8 mouse cellular contexts compared by ENCODE assay signal in the genomic region with DNA sequence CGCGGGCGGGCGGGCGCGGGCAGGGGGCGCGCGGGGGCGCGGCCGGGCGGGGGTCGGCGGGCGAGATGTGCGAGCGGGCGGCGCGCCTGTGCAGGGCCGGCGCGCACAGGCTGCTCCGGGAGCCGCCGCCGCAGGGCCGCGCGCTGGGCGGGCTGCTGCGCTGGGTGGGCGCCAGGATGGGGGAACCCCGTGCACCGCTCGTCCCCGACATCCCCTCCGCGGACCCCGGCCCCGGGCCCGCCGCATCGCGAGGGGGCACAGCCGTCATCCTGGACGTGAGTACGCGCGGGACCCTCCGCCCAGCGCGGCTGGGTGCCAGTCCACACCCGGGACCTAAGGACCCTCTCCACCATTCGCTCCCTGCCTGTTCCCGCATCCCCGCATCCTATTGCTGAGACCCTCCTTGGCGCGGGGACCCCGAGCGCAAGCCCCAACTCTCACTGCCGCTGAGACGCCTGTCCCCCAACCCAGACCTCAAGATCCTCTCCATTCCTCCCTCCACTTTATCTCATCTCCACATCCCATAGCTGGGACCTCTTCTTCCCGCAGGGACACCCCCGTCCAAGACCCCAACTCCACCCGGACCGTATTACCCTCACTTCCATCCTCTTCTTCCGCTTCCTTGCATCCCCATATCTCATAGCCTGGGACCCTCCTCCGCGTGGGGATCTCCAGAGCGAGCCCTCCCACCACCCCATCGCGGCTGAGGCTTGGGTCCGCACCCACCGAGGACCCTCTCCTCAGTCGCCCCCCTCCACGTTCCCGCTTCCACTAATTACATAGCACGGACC. TPM values are rescaled to one million over a fixed set of nuclear protein-coding genes. Genes with fewer than 3 reads are reported as not detected.
DNase-seq lines count a peak whose midpoint lies in the region; ATAC-seq and TF ChIP-seq lines count a peak whose summit lies in the region.

No protein-coding gene starts in this region.

- H3K27ac ChIP-seq in heart, embryonic 10.5 days, result peak overlapping the region; percentile 88
- no peak overlapping the region for H3K27ac ChIP-seq in forebrain, embryonic 15.5 days (replicated peaks)
- H3K27ac ChIP-seq in liver, embryonic 16.5 days (ENCODE audit: low read length), result no peak overlapping the region

- DNase-seq in heart, embryonic 10.5 days (ENCODE audit: low spot score), result no peak
- DNase-seq in heart, postnatal 36 days, result no peak
- no peak for DNase-seq in B cell, adult 2 months
- no peak for DNase-seq in ovary, postnatal 14 days (ENCODE audit: low spot score)
- DNase-seq in thymus, postnatal 4 days, result no peak

- peaks cover 90% of the 10 kb centered on the region for H3K27me3 ChIP-seq in heart, embryonic 10.5 days (ENCODE audit: insufficient read depth, poor library complexity, severe bottlenecking)
- peaks cover 71% of the 10 kb centered on the region for H3K27me3 ChIP-seq in E14TG2a.4 (ENCODE audit: insufficient read depth, low read length)
- peaks cover 11% of the 10 kb centered on the region; the same call in 1 of the 2 replicates for H3K27me3 ChIP-seq in forebrain, embryonic 15.5 days
- H3K27me3 ChIP-seq in liver, embryonic 16.5 days (ENCODE audit: control insufficient read depth, insufficient read depth, low read depth, low read length), result peaks cover 37% of the 10 kb centered on the region

- no peaks in the 10 kb centered on the region for H3K9me3 ChIP-seq in heart, embryonic 10.5 days
- H3K9me3 ChIP-seq in E14TG2a.4 (ENCODE audit: low read length), result no peaks in the 10 kb centered on the region
- H3K9me3 ChIP-seq in forebrain, embryonic 15.5 days, result no peaks in the 10 kb centered on the region
- H3K9me3 ChIP-seq in liver, embryonic 16.5 days (replicated peaks; ENCODE audit: control insufficient read depth, low read length), result no peaks in the 10 kb centered on the region

- peak; percentile 51 for ATAC-seq in forebrain, embryonic 15.5 days (replicated peaks)
- ATAC-seq in liver, embryonic 16.5 days (ENCODE audit: low read depth), result peak; percentile 13

- H3K4me2 ChIP-seq in forebrain, embryonic 15.5 days (replicated peaks), result peak overlapping the region; percentile 96
- H3K4me2 ChIP-seq in liver, embryonic 16.5 days (ENCODE audit: low read depth, low read length), result peak overlapping the region; percentile 55

- H3K36me3 ChIP-seq in heart, embryonic 10.5 days, result no peaks in the 10 kb centered on the region
- no peaks in the 10 kb centered on the region for H3K36me3 ChIP-seq in E14TG2a.4 (ENCODE audit: insufficient read depth, low read length)
- H3K36me3 ChIP-seq in forebrain, embryonic 15.5 days, result no peaks in the 10 kb centered on the region
- peaks cover 11% of the 10 kb centered on the region for H3K36me3 ChIP-seq in liver, embryonic 16.5 days (ENCODE audit: control insufficient read depth, insufficient read depth)

- intact Hi-C loops in heart, postnatal 36 days (cut with DNase I), result loop anchor here (1.0 to 5.0 kb wide), 2 partner anchors 50 to 230 kb away; no protein-coding TSS in a partner anchor

- peak overlapping the region; percentile 70 for H3K9ac ChIP-seq in forebrain, embryonic 15.5 days (replicated peaks)
- H3K9ac ChIP-seq in liver, embryonic 16.5 days (ENCODE audit: low read depth, low read length), result no peak overlapping the region

- H3K4me3 ChIP-seq in heart, embryonic 10.5 days, result peak overlapping the region; percentile 74
- H3K4me3 ChIP-seq in E14TG2a.4 (replicated peaks; ENCODE audit: low read length), result peak overlapping the region; percentile 83
- peak overlapping the region; percentile 70 for H3K4me3 ChIP-seq in forebrain, embryonic 15.5 days
- peak overlapping the region; percentile 47 for H3K4me3 ChIP-seq in liver, embryonic 16.5 days (ENCODE audit: low read depth, low read length)

- H3K4me1 ChIP-seq in heart, embryonic 10.5 days, result peaks cover 18% of the 10 kb centered on the region
- H3K4me1 ChIP-seq in E14TG2a.4 (replicated peaks; ENCODE audit: low read depth, low read length), result peaks cover 38% of the 10 kb centered on the region
- peaks cover 14% of the 10 kb centered on the region for H3K4me1 ChIP-seq in forebrain, embryonic 15.5 days
- no peaks in the 10 kb centered on the region for H3K4me1 ChIP-seq in liver, embryonic 16.5 days (ENCODE audit: control insufficient read depth, low read depth, low read length)

- no peak for TF ChIP-seq CTCF in E14TG2a.4 (conservative IDR thresholded peaks at IDR 0.05; ENCODE audit: low read length)

- WGBS in heart, embryonic 10.5 days, result 8% methylated on average over 74 of the region's 80 CpGs
- under 1% methylated on average over 55 of the region's 80 CpGs for WGBS in forebrain, embryonic 15.5 days
- WGBS in liver, embryonic 16.5 days (ENCODE audit: insufficient replicate concordance), result 2% methylated on average over 46 of the region's 80 CpGs

RNA-seq across cellular contexts. Expression of a gene that starts 0.7 kb away (rescaled TPM):
- polyA plus RNA-seq in heart, embryonic 10.5 days (2016; fragmentation: Nextera tagmentation; extraction: Ambion mirVana), result 1.9 and 3.4 TPM in 2 replicates
- total RNA-seq in heart, postnatal 36 days (2021), result not detected
- 15.7 and 17.9 TPM in 2 replicates for polyA plus RNA-seq in forebrain, embryonic 15.5 days (2015; fragmentation: Nextera tagmentation; extraction: Ambion mirVana)
- polyA plus RNA-seq in liver, embryonic 16.5 days (2015; fragmentation: Nextera tagmentation; extraction: Ambion mirVana), result 0.04 TPM in 1 of 2 replicates, not detected in the other

RNA-seq across cellular contexts. Expression of a gene that starts 13.3 kb away (rescaled TPM):
- polyA plus RNA-seq in heart, embryonic 10.5 days (2016; fragmentation: Nextera tagmentation; extraction: Ambion mirVana), result 0.20 and 2.7 TPM in 2 replicates
- total RNA-seq in heart, postnatal 36 days (2021), result 1 to 10 TPM; 4.6 to 7.4 TPM
- 0.19 and 0.22 TPM in 2 replicates for polyA plus RNA-seq in forebrain, embryonic 15.5 days (2015; fragmentation: Nextera tagmentation; extraction: Ambion mirVana)
- polyA plus RNA-seq in liver, embryonic 16.5 days (2015; fragmentation: Nextera tagmentation; extraction: Ambion mirVana), result 47.3 and 57.9 TPM in 2 replicates

RNA-seq across cellular contexts. Expression of a gene that starts 52.5 kb away (rescaled TPM):
- 15.2 and 17.7 TPM in 2 replicates for polyA plus RNA-seq in heart, embryonic 10.5 days (2016; fragmentation: Nextera tagmentation; extraction: Ambion mirVana)
- 100 to 1,000 TPM; 124 to 152 TPM for total RNA-seq in heart, postnatal 36 days (2021)
- 14.7 and 15.2 TPM in 2 replicates for polyA plus RNA-seq in forebrain, embryonic 15.5 days (2015; fragmentation: Nextera tagmentation; extraction: Ambion mirVana)
- polyA plus RNA-seq in liver, embryonic 16.5 days (2015; fragmentation: Nextera tagmentation; extraction: Ambion mirVana), result 10.0 and 12.1 TPM in 2 replicates

RNA-seq across cellular contexts. Expression of a gene that starts 54.3 kb away (rescaled TPM):
- polyA plus RNA-seq in heart, embryonic 10.5 days (2016; fragmentation: Nextera tagmentation; extraction: Ambion mirVana), result not detected in 2 replicates
- not detected for total RNA-seq in heart, postnatal 36 days (2021)
- polyA plus RNA-seq in forebrain, embryonic 15.5 days (2015; fragmentation: Nextera tagmentation; extraction: Ambion mirVana), result not detected in 2 replicates
- polyA plus RNA-seq in liver, embryonic 16.5 days (2015; fragmentation: Nextera tagmentation; extraction: Ambion mirVana), result not detected in 2 replicates

Comparison
In these comparisons a context has a peak if more than half of its experiments do, and no peak if none do; other contexts are left out.
1. RNA of a gene that starts 13.3 kb away (polyA plus RNA-seq): 47.3 to 57.9 TPM in liver, embryonic 16.5 days; 0.20 to 2.7 TPM in heart, embryonic 10.5 days and 0.19 to 0.22 TPM in forebrain, embryonic 15.5 days; every median in the first group is over 10 times any median in the second.
2. Peak in every context shown above with its lines, with median percentiles within 50 percentile points of each other: H3K4me3 ChIP-seq.